Mouse (Mus musculus) stomach, postnatal 0 days (tissue): ENCODE measurements at regions not wholly inside any gene's neighbourhood (a gene's known extent, or its start where the extent isn't known, plus 50 kb on each side); places are given as distances from the start of the nearest gene placed in this dataset.

Experiments
- CTCF ChIP-seq: IDR thresholded peaks from 2 replicates; pipeline ENCODE4 v1.5.1; 2016; ENCODE audit warnings: antibody characterized with exemption, low read depth, mild to moderate bottlenecking, moderate library complexity
- EP300 ChIP-seq: optimal IDR thresholded peaks from 2 replicates; pipeline ENCODE3; 2016; ENCODE audit warnings: antibody characterized with exemption

- TF ChIP-seq CTCF (no peak), EP300 (no peak)
These were observed 276.3 kb downstream of the C1d start for GRCm38 (mm10) chr11:17533706-17534105.
